Mouse (Mus musculus): ENCODE results near the gene Eefsec.

GRCm38 (mm10) chr6:88431202-88431601 lies 15.1 kb downstream of the Eefsec start:
- TF ChIP-seq CTCF (IDR thresholded peaks at IDR 0.05; ENCODE audit: extremely low read depth, insufficient read length, insufficient replicate concordance, low read depth, low read length) (peak; percentile 58; the same call in 1 of the 2 replicates), POLR2A (IDR thresholded peaks at IDR 0.05; ENCODE audit: low read depth, low read length) (no peak)

All from small intestine, adult 2 months (tissue).